Mouse (Mus musculus) hindbrain, embryonic 16.5 days (tissue): Measurements from ENCODE around the gene Gm49393. TPM values are rescaled to one million over a fixed set of nuclear protein-coding genes. Genes with fewer than 3 reads are reported as not detected.

ENCODE experiments used
- ATAC-seq: fragments of 200-750 bp; cut with Nextera tagmentation; 2 replicates; pipeline ENCODE4 v1.8.0; 2017; ENCODE audit warnings: moderate TSS enrichment, moderate library complexity
- H3K27ac ChIP-seq: fragments of 300-500 bp; sonication (generic); 2 replicates; pipeline ENCODE4 v1.5.1; 2014; ENCODE audit warnings: low read depth, mild to moderate bottlenecking, control low read depth, low read length, moderate library complexity
- H3K27me3 ChIP-seq: fragments of 300-500 bp; sonication (generic); replicated peaks from 2 replicates; pipeline ENCODE4 v1.6.1; 2014; ENCODE audit warnings: low read length; ENCODE audit not compliant: control insufficient read depth, insufficient read depth
- H3K36me3 ChIP-seq: fragments of 300-500 bp; sonication (generic); 2 replicates; pipeline ENCODE4 v1.6.1; 2014; ENCODE audit warnings: mild to moderate bottlenecking, low read length, moderate library complexity, mixed read lengths; ENCODE audit not compliant: control insufficient read depth, insufficient read depth
- H3K4me1 ChIP-seq: fragments of 300-500 bp; sonication (generic); 2 replicates; pipeline ENCODE4 v1.6.1; 2014; ENCODE audit warnings: low read depth, low read length; ENCODE audit not compliant: control insufficient read depth, insufficient read depth
- H3K4me2 ChIP-seq: fragments of 300-500 bp; sonication (generic); 2 replicates; pipeline ENCODE4 v1.6.1; 2014; ENCODE audit warnings: mild to moderate bottlenecking, low read length, control low read depth, moderate library complexity
- H3K4me3 ChIP-seq: fragments of 300-500 bp; sonication (generic); 2 replicates; pipeline ENCODE4 v1.5.1; 2014; ENCODE audit warnings: mild to moderate bottlenecking, low read length, control low read depth, moderate library complexity
- H3K9ac ChIP-seq: fragments of 300-500 bp; sonication (generic); 2 replicates; pipeline ENCODE4 v1.6.1; 2014; ENCODE audit warnings: low read depth, mild to moderate bottlenecking, control low read depth, low read length, moderate library complexity
- H3K9me3 ChIP-seq: fragments of 300-500 bp; sonication (generic); 2 replicates; pipeline ENCODE4 v1.6.1; 2014; ENCODE audit warnings: mild to moderate bottlenecking, low read length, moderate library complexity; ENCODE audit not compliant: control insufficient read depth
- WGBS: fragments of 180-500 bp; shearing (Covaris S2); extraction: QIAGEN DNeasy Blood & Tissue Kit; methylation state at CpG from one replicate; pipeline ENCODE4 v1.1.7; 2014; 5-methylcytosine and 5-hydroxymethylcytosine counted together
- polyA plus RNA-seq: library from polyadenylated mRNA; unstranded; fragments of >200 nt; fragmentation: Nextera tagmentation; extraction: Ambion mirVana; gene quantifications from 2 replicates; pipeline ENCODE4 v1.2.1, GENCODE M21; 2015

The Gm49393 gene
- polyA plus RNA-seq, 1 experiment from 2014 or later = 0.36 TPM

GRCm38 (mm10) chr13:60895406-60896160 lies 39.8 kb downstream of the Gm49393 start:
- no peak overlapping the region for H3K27ac ChIP-seq
- no peak for ATAC-seq
- no peaks in the 10 kb centered on the region for H3K36me3 ChIP-seq
- H3K4me2 ChIP-seq = no peak overlapping the region
- no peaks in the 10 kb centered on the region for H3K9me3 ChIP-seq
- no peak overlapping the region for H3K9ac ChIP-seq
- no peak overlapping the region for H3K4me3 ChIP-seq
- no peaks in the 10 kb centered on the region for H3K4me1 ChIP-seq
- H3K27me3 ChIP-seq = no peaks in the 10 kb centered on the region

- Histone ChIP-seq H3K9ac (no peak overlapping the region), H3K9me3 (no peaks in the 10 kb centered on the region), H3K27me3 (no peaks in the 10 kb centered on the region), H3K36me3 (no peaks in the 10 kb centered on the region), H3K27ac (no peak overlapping the region), H3K4me3 (no peak overlapping the region), H3K4me2 (no peak overlapping the region), H3K4me1 (no peaks in the 10 kb centered on the region)
- no peak for ATAC-seq
- WGBS = 89% methylated on average over 1 of the region's 1 CpGs
Measured at GRCm38 (mm10) chr13:60892301-60892700, 43.1 kb downstream of the Gm49393 start.

GRCm38 (mm10) chr13:60864281-60864680 lies 71.1 kb downstream of the Gm49393 start, which contains the start of gene 4930486L24Rik:
4930486L24Rik (minus strand) TSS chr13:60864475.
- H3K27ac ChIP-seq = no peak within 1 kb of the TSS
- H3K4me1 ChIP-seq = no peaks in the 10 kb centered on the region
- H3K36me3 ChIP-seq = no peaks in the 10 kb centered on the region
- 62% methylated on average over 1 of the region's 1 CpGs for WGBS
- H3K4me3 ChIP-seq = no peak within 1 kb of the TSS
- no peak within 1 kb of the TSS for H3K9ac ChIP-seq
- no peak for ATAC-seq
- H3K9me3 ChIP-seq = no peaks in the 10 kb centered on the region
- no peak within 1 kb of the TSS for H3K4me2 ChIP-seq
- no peaks in the 10 kb centered on the region for H3K27me3 ChIP-seq

DNA sequence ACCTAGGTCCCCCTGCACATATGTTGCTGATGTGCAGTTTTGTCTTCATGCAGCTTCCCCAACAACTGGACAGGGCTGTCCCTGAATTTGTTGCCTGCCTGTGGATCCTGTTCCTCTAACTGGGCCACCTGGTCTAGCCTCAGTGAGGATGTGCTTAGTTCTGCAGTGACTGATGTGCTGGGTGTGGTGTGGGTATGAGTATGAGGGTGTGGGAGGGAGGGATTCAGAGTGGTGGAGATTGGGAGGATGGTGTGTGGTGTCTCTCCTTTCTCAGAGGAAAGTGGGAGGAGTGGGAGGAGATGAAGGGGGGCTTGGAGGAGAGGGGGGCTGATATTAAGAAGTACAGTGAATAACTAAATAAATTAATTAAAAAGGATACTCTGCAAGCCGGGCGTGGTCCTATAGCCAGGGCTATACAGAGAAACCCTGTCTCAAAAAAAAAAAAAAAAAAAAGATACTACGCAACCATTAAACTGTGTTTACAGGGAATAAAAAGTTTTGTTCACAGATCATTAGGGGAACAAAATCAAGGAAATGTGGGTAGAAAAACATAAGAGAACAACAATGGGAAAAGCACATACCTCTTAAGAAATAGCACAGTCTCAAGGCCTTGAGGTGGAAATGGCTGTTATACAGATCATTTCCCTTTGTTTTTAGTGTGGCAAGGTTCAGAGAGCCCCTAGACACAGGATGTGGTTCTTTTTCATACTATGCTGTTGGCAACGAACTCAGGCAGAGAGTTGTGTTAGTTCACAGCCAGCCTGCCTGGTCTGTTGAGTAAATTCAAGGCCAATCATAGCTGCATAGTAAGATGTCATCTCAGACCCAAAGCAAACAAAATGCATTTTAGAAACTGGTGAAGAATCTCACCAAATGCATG lies 86.9 kb downstream of the Gm49393 start:
- Histone ChIP-seq H3K4me1 (no peaks in the 10 kb centered on the region), H3K4me3 (no peak overlapping the region), H3K36me3 (no peaks in the 10 kb centered on the region), H3K9ac (no peak overlapping the region), H3K4me2 (no peak overlapping the region), H3K27me3 (no peaks in the 10 kb centered on the region), H3K9me3 (no peaks in the 10 kb centered on the region), H3K27ac (no peak overlapping the region)
- ATAC-seq = no peak
- WGBS = 88% methylated on average over 4 of the region's 4 CpGs

DNA sequence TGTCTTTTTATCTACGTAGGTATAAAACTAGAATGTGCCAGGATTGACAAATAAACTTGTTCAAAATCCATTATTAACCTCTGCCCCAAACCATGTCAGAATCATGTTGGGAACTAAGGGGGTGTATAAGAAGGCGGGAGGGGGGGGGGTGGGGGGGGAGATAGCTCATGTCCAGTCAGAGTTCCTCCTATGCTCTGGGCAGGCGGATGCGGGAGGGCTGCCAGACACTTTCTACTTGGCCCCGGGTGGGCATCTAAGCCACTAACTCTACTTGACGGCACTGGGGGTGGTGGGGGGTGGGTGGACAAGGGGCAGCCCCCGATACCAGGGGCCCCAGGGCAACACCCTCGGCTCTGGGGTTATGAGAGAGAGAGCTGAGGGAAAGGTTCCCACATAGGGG lies 92.2 kb downstream of the Gm49393 start:
- no peak overlapping the region for H3K27ac ChIP-seq
- no peak overlapping the region for H3K4me3 ChIP-seq
- 76% methylated on average over 8 of the region's 8 CpGs for WGBS
- no peaks in the 10 kb centered on the region for H3K27me3 ChIP-seq
- no peaks in the 10 kb centered on the region for H3K36me3 ChIP-seq
- no peak overlapping the region for H3K4me2 ChIP-seq
- H3K9ac ChIP-seq = no peak overlapping the region
- no peaks in the 10 kb centered on the region for H3K4me1 ChIP-seq
- no peaks in the 10 kb centered on the region for H3K9me3 ChIP-seq
- no peak for ATAC-seq

GRCm38 (mm10) chr13:60842703-60843102 lies 92.7 kb downstream of the Gm49393 start:
- WGBS = 75% methylated on average over 6 of the region's 6 CpGs
- no peaks in the 10 kb centered on the region for H3K27me3 ChIP-seq

GRCm38 (mm10) chr13:60839353-60839902 lies 96.0 kb downstream of the Gm49393 start:
- H3K36me3 ChIP-seq = no peaks in the 10 kb centered on the region
- H3K4me1 ChIP-seq = no peaks in the 10 kb centered on the region
- no peaks in the 10 kb centered on the region for H3K27me3 ChIP-seq
- H3K27ac ChIP-seq = no peak overlapping the region
- no peak overlapping the region for H3K4me3 ChIP-seq
- no peak for ATAC-seq
- no peak overlapping the region for H3K9ac ChIP-seq
- no peak overlapping the region for H3K4me2 ChIP-seq
- 82% methylated on average over 2 of the region's 2 CpGs for WGBS
- H3K9me3 ChIP-seq = no peaks in the 10 kb centered on the region

More at GRCm38 (mm10) chr13:60842703-60843102, 92.7 kb downstream of the Gm49393 start:
- no peak overlapping the region for H3K9ac ChIP-seq
- no peak overlapping the region for H3K4me3 ChIP-seq
- H3K27ac ChIP-seq = no peak overlapping the region
- no peak overlapping the region for H3K4me2 ChIP-seq
- H3K4me1 ChIP-seq = no peaks in the 10 kb centered on the region
- no peaks in the 10 kb centered on the region for H3K9me3 ChIP-seq
- no peak for ATAC-seq
- no peaks in the 10 kb centered on the region for H3K36me3 ChIP-seq

- H3K27me3 ChIP-seq = no peaks in the 10 kb centered on the region
- no peak overlapping the region for H3K27ac ChIP-seq
- H3K36me3 ChIP-seq = no peaks in the 10 kb centered on the region
- WGBS = 76% methylated on average over 3 of the region's 3 CpGs
- no peaks in the 10 kb centered on the region for H3K4me1 ChIP-seq
- H3K4me3 ChIP-seq = no peak overlapping the region
- ATAC-seq = no peak
- H3K4me2 ChIP-seq = no peak overlapping the region
- no peaks in the 10 kb centered on the region for H3K9me3 ChIP-seq
- H3K9ac ChIP-seq = no peak overlapping the region
Measured at GRCm38 (mm10) chr13:60826052-60826451, 109.3 kb downstream of the Gm49393 start.
